Mouse (Mus musculus): ENCODE data around the gene Bnipl.
"Not testable (repeated sequence)": the region's sequence is repeated elsewhere in the genome, so short reads cannot be mapped to it uniquely, and the experiment has no call there.

Bnipl gene

GRCm38 (mm10) chr3:95235386-95236301 lies 15.3 kb downstream of the Bnipl start:
- no peak for DNase-seq

- no peak for DNase-seq
Measured at GRCm38 (mm10) chr3:95233303-95233980, 17.6 kb downstream of the Bnipl start.

- no peak for DNase-seq
Measured at GRCm38 (mm10) chr3:95232771-95233170, 18.2 kb downstream of the Bnipl start.

- no peak for DNase-seq
Measured at GRCm38 (mm10) chr3:95231298-95232221, 19.4 kb downstream of the Bnipl start, which contains the start of gene Mllt11. Gene Mllt11 (minus strand): TSS chr3:95232171.

- DNase-seq = no peak
Measured at GRCm38 (mm10) chr3:95230495-95231297, 20.3 kb downstream of the Bnipl start.

- DNase-seq = peak; percentile 47
Measured at GRCm38 (mm10) chr3:95229781-95230494, 21.1 kb downstream of the Bnipl start.

- DNase-seq = peak; percentile 62
Measured at GRCm38 (mm10) chr3:95228894-95229780, 21.9 kb downstream of the Bnipl start.

GRCm38 (mm10) chr3:95228148-95228893 lies 22.7 kb downstream of the Bnipl start, which contains the start of gene Cdc42se1:
Gene Cdc42se1 (plus strand): TSS chr3:95228732.
- DNase-seq = peak; percentile 89

GRCm38 (mm10) chr3:95227214-95227613 lies 23.8 kb downstream of the Bnipl start:
- DNase-seq = no peak

GRCm38 (mm10) chr3:95224295-95224694 lies 26.7 kb downstream of the Bnipl start:
- no peak for DNase-seq

GRCm38 (mm10) chr3:95223041-95223440 lies 28.0 kb downstream of the Bnipl start:
- no peak for DNase-seq

GRCm38 (mm10) chr3:95218466-95219137 lies 32.4 kb downstream of the Bnipl start:
- DNase-seq = no peak

- DNase-seq = peak; percentile 86
Measured at GRCm38 (mm10) chr3:95217255-95218134, 33.5 kb downstream of the Bnipl start, which contains the start of gene Gabpb2. Gene Gabpb2 (minus strand): TSS chr3:95217916.

- DNase-seq = no peak
Measured at GRCm38 (mm10) chr3:95216655-95217254, 34.2 kb downstream of the Bnipl start.

GRCm38 (mm10) chr3:95213609-95213975 lies 37.4 kb downstream of the Bnipl start:
- no peak for DNase-seq

- DNase-seq = not testable (repeated sequence)
Measured at GRCm38 (mm10) chr3:95212889-95213608, 37.9 kb downstream of the Bnipl start.

All from right cerebral cortex, postnatal 25 days (tissue).